Mouse (Mus musculus) forebrain, embryonic 15.5 days (tissue): ENCODE results near the gene Hoxc5. TPM values are rescaled to one million over a fixed set of nuclear protein-coding genes. Genes with fewer than 3 reads are reported as not detected.

Experiments
- ATAC-seq: fragments of 200-750 bp; cut with Nextera tagmentation; replicated peaks from 2 replicates; pipeline ENCODE4 v1.8.0; 2017; ENCODE audit warnings: mild to moderate bottlenecking, moderate TSS enrichment, moderate library complexity
- H3K27ac ChIP-seq: fragments of 300-500 bp; sonication (generic); replicated peaks from 2 replicates; pipeline ENCODE4 v1.5.1; 2015; ENCODE audit warnings: mild to moderate bottlenecking, inconsistent platforms
- H3K27me3 ChIP-seq: fragments of 300-500 bp; sonication (generic); 2 replicates; pipeline ENCODE4 v1.6.1; 2015; ENCODE audit warnings: inconsistent platforms
- H3K36me3 ChIP-seq: fragments of 300-500 bp; sonication (generic); 2 replicates; pipeline ENCODE4 v1.6.1; 2015; ENCODE audit warnings: mild to moderate bottlenecking, inconsistent platforms
- H3K4me1 ChIP-seq: fragments of 300-500 bp; sonication (generic); 2 replicates; pipeline ENCODE4 v1.6.1; 2015; ENCODE audit warnings: inconsistent platforms
- H3K4me2 ChIP-seq: fragments of 300-500 bp; sonication (generic); replicated peaks from 2 replicates; pipeline ENCODE4 v1.6.1; 2015; ENCODE audit warnings: mild to moderate bottlenecking, inconsistent platforms
- H3K4me3 ChIP-seq: fragments of 300-500 bp; sonication (generic); 2 replicates; pipeline ENCODE4 v1.5.1; 2015; ENCODE audit warnings: mild to moderate bottlenecking, inconsistent platforms
- H3K9ac ChIP-seq: fragments of 300-500 bp; sonication (generic); replicated peaks from 2 replicates; pipeline ENCODE4 v1.6.1; 2015; ENCODE audit warnings: mild to moderate bottlenecking, inconsistent platforms
- H3K9me3 ChIP-seq: fragments of 300-500 bp; sonication (generic); 2 replicates; pipeline ENCODE4 v1.6.1; 2016; ENCODE audit warnings: inconsistent platforms
- WGBS: fragments of 180-500 bp; shearing (Covaris S2); methylation state at CpG from one replicate; pipeline ENCODE4 v1.1.7; 2015; ENCODE audit warnings: mixed read lengths; 5-methylcytosine and 5-hydroxymethylcytosine counted together
- polyA plus RNA-seq: library from polyadenylated mRNA; unstranded; fragments of >200 nt; fragmentation: Nextera tagmentation; extraction: Ambion mirVana; gene quantifications from 2 replicates; pipeline ENCODE4 v1.2.1, GENCODE M21; 2015

The Hoxc5 gene
- polyA plus RNA-seq, 1 experiment from 2014 or later, result not detected

DNA sequence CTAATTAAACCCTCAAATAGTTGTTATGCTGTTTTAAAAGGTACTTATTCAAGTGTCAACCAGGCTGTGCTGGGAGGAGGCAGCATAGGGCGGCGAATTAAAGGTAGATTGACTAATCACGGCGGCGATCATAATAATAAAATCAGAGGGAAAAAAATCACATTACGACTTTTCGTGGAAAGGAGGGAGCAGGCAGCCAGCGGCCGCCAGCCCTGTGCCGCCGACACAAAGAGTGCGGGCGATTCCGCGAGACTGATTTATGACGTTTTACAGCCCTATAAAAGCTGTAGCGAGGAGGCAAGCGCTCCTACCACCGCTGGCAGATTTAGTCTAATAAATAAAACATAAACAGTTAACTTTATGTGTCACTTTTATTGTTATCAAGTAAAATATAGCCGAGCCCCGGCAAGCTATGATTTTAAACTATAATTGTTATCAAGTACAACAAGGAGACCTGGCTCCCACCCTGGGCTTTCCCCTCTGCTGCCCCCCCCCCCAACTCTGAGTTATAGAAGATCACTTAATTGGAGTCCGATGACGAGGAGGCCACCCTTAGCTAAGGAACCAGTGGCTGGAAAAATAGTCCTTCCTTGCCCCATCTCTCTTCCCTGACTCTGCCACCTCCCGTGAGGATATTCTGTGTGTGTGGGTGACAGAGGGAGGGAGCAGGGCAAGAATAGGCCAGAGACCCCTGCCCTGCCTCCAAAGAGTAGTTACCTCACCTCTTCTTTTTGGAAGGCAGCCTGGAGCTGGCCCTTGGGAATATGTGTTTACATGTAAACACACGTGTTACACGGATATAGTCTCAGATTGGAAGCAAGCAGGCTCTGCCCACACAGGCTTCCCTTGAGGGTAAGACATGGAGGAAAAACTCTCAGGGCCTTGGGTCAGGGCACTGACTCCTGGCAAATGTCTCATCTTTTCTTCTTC is 65.7 kb downstream of the Hoxc5 start:
- no peaks in the 10 kb centered on the region for H3K9me3 ChIP-seq
- H3K36me3 ChIP-seq, result no peaks in the 10 kb centered on the region
- ATAC-seq, result no peak
- no peak overlapping the region for H3K4me3 ChIP-seq
- H3K27ac ChIP-seq, result no peak overlapping the region
- peaks cover 97% of the 10 kb centered on the region for H3K27me3 ChIP-seq
- WGBS, result under 1% methylated on average over 26 of the region's 26 CpGs
- peaks cover 7% of the 10 kb centered on the region; the same call in 1 of the 2 replicates for H3K4me1 ChIP-seq
- no peak overlapping the region for H3K4me2 ChIP-seq
- H3K9ac ChIP-seq, result no peak overlapping the region

DNA sequence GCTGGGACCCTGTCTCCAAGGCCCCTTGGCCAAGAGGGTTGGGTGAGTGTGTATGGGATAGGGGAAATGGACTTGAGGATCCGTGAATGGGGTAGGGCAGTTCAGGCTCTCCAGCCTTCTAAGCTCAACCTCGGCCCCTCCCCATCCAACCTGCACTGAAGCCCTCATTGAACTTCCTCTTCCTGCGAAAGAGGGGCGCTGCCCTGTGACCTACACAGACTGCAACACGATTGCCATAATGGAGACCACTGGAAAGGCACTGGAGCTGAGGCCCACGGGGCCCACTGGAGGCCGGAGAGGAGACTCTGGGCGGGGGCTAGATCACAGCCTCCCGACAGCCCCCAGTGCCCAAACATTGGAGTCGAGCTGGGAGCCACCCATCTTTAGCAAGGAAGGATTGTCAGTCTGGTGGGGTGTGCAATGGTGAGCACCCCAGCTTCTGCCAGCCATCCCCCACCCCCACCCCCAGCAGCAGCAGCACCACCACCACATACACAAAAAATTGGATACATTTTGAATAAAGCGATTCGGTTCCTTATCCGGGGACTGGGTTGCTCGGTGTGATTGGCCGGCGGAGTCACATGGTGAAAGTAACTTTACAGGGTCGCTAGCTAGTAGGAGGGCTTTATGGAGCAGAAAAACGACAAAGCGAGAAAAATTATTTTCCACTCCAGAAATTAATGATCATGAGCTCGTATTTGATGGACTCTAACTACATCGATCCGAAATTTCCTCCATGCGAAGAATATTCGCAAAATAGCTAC is 67.0 kb downstream of the Hoxc5 start:
- Histone ChIP-seq H3K27ac (no peak overlapping the region), H3K4me3 (no peak overlapping the region), H3K4me2 (no peak overlapping the region), H3K36me3 (no peaks in the 10 kb centered on the region), H3K9me3 (no peaks in the 10 kb centered on the region), H3K9ac (no peak overlapping the region), H3K4me1 (peaks cover 7% of the 10 kb centered on the region; the same call in 1 of the 2 replicates), H3K27me3 (peaks cover 97% of the 10 kb centered on the region)
- ATAC-seq, result no peak
- 2% methylated on average over 24 of the region's 24 CpGs for WGBS

- Histone ChIP-seq H3K4me2 (no peak overlapping the region), H3K4me3 (no peak overlapping the region), H3K9me3 (no peaks in the 10 kb centered on the region), H3K4me1 (peaks cover 7% of the 10 kb centered on the region; the same call in 1 of the 2 replicates), H3K36me3 (no peaks in the 10 kb centered on the region), H3K27me3 (peaks cover 97% of the 10 kb centered on the region), H3K9ac (no peak overlapping the region), H3K27ac (no peak overlapping the region)
- ATAC-seq, result no peak
- WGBS, result 1% methylated on average over 34 of the region's 34 CpGs
These were observed 67.7 kb downstream of the Hoxc5 start for GRCm38 (mm10) chr15:103034807-103035547.

- no peaks in the 10 kb centered on the region for H3K36me3 ChIP-seq
- no peak overlapping the region for H3K9ac ChIP-seq
- no peak overlapping the region for H3K27ac ChIP-seq
- ATAC-seq, result no peak
- H3K4me2 ChIP-seq, result no peak overlapping the region
- peaks cover 97% of the 10 kb centered on the region for H3K27me3 ChIP-seq
- no peak overlapping the region for H3K4me3 ChIP-seq
- WGBS, result 0% methylated on average over 14 of the region's 14 CpGs
- H3K4me1 ChIP-seq, result peaks cover 7% of the 10 kb centered on the region; the same call in 1 of the 2 replicates
- H3K9me3 ChIP-seq, result no peaks in the 10 kb centered on the region
These were observed 68.3 kb downstream of the Hoxc5 start for GRCm38 (mm10) chr15:103035548-103035881.

DNA sequence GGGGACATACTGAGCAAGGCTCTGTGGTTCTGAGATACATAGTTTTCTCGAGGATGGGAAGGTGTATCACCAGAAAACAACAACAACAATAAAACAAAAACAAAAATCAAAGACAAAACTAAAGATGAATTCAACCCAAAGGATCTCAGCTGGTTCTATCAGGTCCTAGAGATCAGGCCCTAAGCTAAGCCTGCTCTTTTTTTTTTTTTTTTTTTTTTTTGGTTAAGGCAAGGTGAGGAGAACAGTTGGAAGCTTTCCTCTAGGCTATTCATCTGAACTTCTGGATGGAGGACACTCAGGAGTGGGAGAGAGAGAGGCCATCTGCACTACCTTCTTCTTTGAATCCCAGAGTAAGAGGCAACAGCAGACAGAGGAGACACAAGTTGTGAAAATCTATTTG is 70.3 kb downstream of the Hoxc5 start:
- no peaks in the 10 kb centered on the region for H3K36me3 ChIP-seq
- peaks cover 97% of the 10 kb centered on the region for H3K27me3 ChIP-seq
- no peak overlapping the region for H3K4me2 ChIP-seq
- H3K9me3 ChIP-seq, result no peaks in the 10 kb centered on the region
- 13% methylated on average over 1 of the region's 1 CpGs for WGBS
- peaks cover 7% of the 10 kb centered on the region; the same call in 1 of the 2 replicates for H3K4me1 ChIP-seq
- no peak overlapping the region for H3K9ac ChIP-seq
- no peak for ATAC-seq
- H3K27ac ChIP-seq, result no peak overlapping the region
- no peak overlapping the region for H3K4me3 ChIP-seq

GRCm38 (mm10) chr15:103038701-103039480 is 71.6 kb downstream of the Hoxc5 start:
- H3K36me3 ChIP-seq, result no peaks in the 10 kb centered on the region
- H3K4me2 ChIP-seq, result no peak overlapping the region
- 7% methylated on average over 10 of the region's 10 CpGs for WGBS
- H3K4me1 ChIP-seq, result peaks cover 7% of the 10 kb centered on the region; the same call in 1 of the 2 replicates
- H3K27ac ChIP-seq, result no peak overlapping the region
- H3K4me3 ChIP-seq, result no peak overlapping the region
- ATAC-seq, result no peak
- H3K9me3 ChIP-seq, result no peaks in the 10 kb centered on the region
- peaks cover 99% of the 10 kb centered on the region for H3K27me3 ChIP-seq
- H3K9ac ChIP-seq, result no peak overlapping the region

DNA sequence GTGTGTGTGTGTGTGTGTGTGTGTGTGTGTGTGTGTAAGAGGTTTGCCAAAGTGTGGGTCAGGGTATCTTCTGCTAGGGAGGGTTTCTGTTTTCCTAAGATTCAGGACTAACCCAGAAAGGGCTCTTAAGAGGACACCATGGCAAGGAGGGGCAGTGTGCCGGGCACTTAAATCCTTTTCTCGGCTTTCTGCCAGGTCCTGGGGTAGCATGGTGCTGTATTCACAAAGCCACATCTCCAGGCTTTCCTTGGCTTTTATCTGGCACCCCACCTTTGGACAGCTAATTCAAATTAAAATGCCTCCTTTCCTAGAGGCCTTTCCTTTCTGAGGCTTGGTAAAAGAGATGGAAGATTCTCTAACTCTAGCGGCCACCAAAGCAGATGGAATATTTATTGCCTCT is 72.4 kb downstream of the Hoxc5 start:
- Histone ChIP-seq H3K4me1 (peaks cover 2% of the 10 kb centered on the region; the same call in 1 of the 2 replicates), H3K36me3 (no peaks in the 10 kb centered on the region), H3K9ac (no peak overlapping the region), H3K9me3 (no peaks in the 10 kb centered on the region), H3K27me3 (peaks cover 99% of the 10 kb centered on the region), H3K4me2 (no peak overlapping the region), H3K4me3 (no peak overlapping the region), H3K27ac (no peak overlapping the region)
- ATAC-seq, result no peak
- WGBS, result 0% methylated on average over 3 of the region's 3 CpGs

GRCm38 (mm10) chr15:103040601-103041000 is 73.4 kb downstream of the Hoxc5 start:
- 2% methylated on average over 12 of the region's 12 CpGs for WGBS
- no peak overlapping the region for H3K9ac ChIP-seq
- H3K27ac ChIP-seq, result no peak overlapping the region

GRCm38 (mm10) chr15:103041613-103042012 is 74.4 kb downstream of the Hoxc5 start:
- Histone ChIP-seq H3K4me3 (no peak overlapping the region), H3K4me2 (no peak overlapping the region), H3K27me3 (peaks cover 98% of the 10 kb centered on the region), H3K9ac (no peak overlapping the region), H3K27ac (no peak overlapping the region), H3K36me3 (no peaks in the 10 kb centered on the region), H3K9me3 (no peaks in the 10 kb centered on the region), H3K4me1 (no peaks in the 10 kb centered on the region)
- no peak for ATAC-seq
- 7% methylated on average over 5 of the region's 5 CpGs for WGBS

More at GRCm38 (mm10) chr15:103040601-103041000, 73.4 kb downstream of the Hoxc5 start:
- Histone ChIP-seq H3K36me3 (no peaks in the 10 kb centered on the region), H3K4me2 (no peak overlapping the region), H3K4me1 (no peaks in the 10 kb centered on the region), H3K9me3 (no peaks in the 10 kb centered on the region), H3K27me3 (peaks cover 100% of the 10 kb centered on the region), H3K4me3 (no peak overlapping the region)
- no peak for ATAC-seq

DNA sequence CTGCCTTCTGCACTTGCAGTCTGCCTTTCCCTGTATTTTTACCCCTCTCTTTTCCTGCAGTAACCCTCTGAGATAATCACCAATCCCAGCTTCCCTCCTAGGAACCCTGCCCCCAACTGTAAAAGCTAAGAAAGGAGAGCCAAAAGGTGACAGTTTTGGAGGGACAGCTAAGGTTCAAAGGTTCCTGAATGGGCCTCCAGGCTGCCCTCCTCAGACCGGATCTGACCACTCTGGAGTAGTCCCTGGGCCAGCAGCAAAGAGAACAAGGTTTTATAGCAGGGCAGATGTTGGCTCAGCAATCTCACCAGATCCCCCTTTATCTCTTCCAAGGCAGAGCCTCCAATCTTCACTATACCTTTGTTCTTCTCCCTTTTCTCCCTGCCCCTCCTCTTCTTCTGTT is 75.0 kb downstream of the Hoxc5 start:
- no peak for ATAC-seq
- Histone ChIP-seq H3K27me3 (peaks cover 96% of the 10 kb centered on the region), H3K4me3 (no peak overlapping the region), H3K9me3 (no peaks in the 10 kb centered on the region), H3K4me1 (no peaks in the 10 kb centered on the region), H3K4me2 (no peak overlapping the region), H3K27ac (no peak overlapping the region), H3K36me3 (no peaks in the 10 kb centered on the region), H3K9ac (no peak overlapping the region)
- WGBS, result 0% methylated on average over 1 of the region's 1 CpGs

GRCm38 (mm10) chr15:103051670-103052069 is 84.4 kb downstream of the Hoxc5 start:
- Histone ChIP-seq H3K27me3 (peaks cover 94% of the 10 kb centered on the region), H3K9me3 (no peaks in the 10 kb centered on the region), H3K36me3 (no peaks in the 10 kb centered on the region), H3K4me2 (no peak overlapping the region), H3K4me1 (no peaks in the 10 kb centered on the region), H3K4me3 (no peak overlapping the region), H3K27ac (no peak overlapping the region), H3K9ac (no peak overlapping the region)
- WGBS, result 82% methylated on average over 2 of the region's 2 CpGs
- no peak for ATAC-seq
